ENCODE assay signal across 10 mouse cellular contexts in genomic region chr12:116145246-116145645, GRCm38 (mm10).
DNase-seq lines count a peak whose midpoint lies in the region; ATAC-seq and TF ChIP-seq lines count a peak whose summit lies in the region.
"Had no signal": no experiment of that assay in that cellular context is flagged by ENCODE, and none has a peak within 500 bp of the region (broad histone marks: within the 10 kb centered on the region; RNA-seq: fewer than 3 reads in every experiment).

No protein-coding gene starts in this region.

- no peaks in the 10 kb centered on the region for H3K36me3 ChIP-seq in macrophage (ENCODE audit: inconsistent target)
- H3K36me3 ChIP-seq: heart, embryonic 15.5 days; liver, embryonic 15.5 days; neural tube, embryonic 15.5 days had no signal

- H3K4me3 ChIP-seq in lung, adult 2 months (replicated peaks; ENCODE audit: extremely low read depth, low read depth, low read length), result no peak overlapping the region
- H3K4me3 ChIP-seq in macrophage (ENCODE audit: inconsistent target), result no peak overlapping the region
- H3K4me3 ChIP-seq: heart, embryonic 15.5 days; liver, embryonic 15.5 days; neural tube, embryonic 15.5 days had no signal

- peak; percentile 64 for ATAC-seq in common myeloid progenitor, adult 5-6 weeks (replicated peaks; ENCODE audit: low read depth, poor library complexity, severe bottlenecking)

- 28% methylated on average over 5 of the region's 5 CpGs for WGBS in lung, adult 2 months
- WGBS in macrophage (ENCODE audit: missing documents), result 15% methylated on average over 5 of the region's 5 CpGs

- DNase-seq in lung, adult 18-20 months, result peak; percentile 12 to 20
- no peak for DNase-seq in lung, adult 2 months
- peak; percentile 61 to 75 for DNase-seq in thymus, postnatal 36 days
- no peak for DNase-seq in layer of hippocampus, postnatal 36 days
- DNase-seq in gastrocnemius, postnatal 4 days (ENCODE audit: low spot score in 2 of 2), result no peak

- no peak for TF ChIP-seq CTCF in lung, adult 2 months (IDR thresholded peaks at IDR 0.05; ENCODE audit: insufficient read depth, low read length)

- H3K79me2 ChIP-seq in macrophage (ENCODE audit: inconsistent target), result no peaks in the 10 kb centered on the region; the same call in 1 of the 2 replicates

- peak overlapping the region; percentile 21; the same call in 1 of the 2 replicates for H3K27ac ChIP-seq in macrophage
- H3K27ac ChIP-seq: heart, embryonic 15.5 days; liver, embryonic 15.5 days; neural tube, embryonic 15.5 days had no signal

- H3K4me1 ChIP-seq in lung, adult 2 months (ENCODE audit: control insufficient read depth, insufficient read depth, low read length), result no peaks in the 10 kb centered on the region
- H3K4me1 ChIP-seq: heart, embryonic 15.5 days; liver, embryonic 15.5 days had no signal

- TF ChIP-seq POLR2A in lung, adult 2 months (IDR thresholded peaks at IDR 0.05; ENCODE audit: borderline replicate concordance, extremely low read depth, low read depth, low read length), result no peak

Comparison
In these comparisons a context has a peak if more than half of its experiments do, and no peak if none do; other contexts are left out.
1. DNase-seq: peak in lung, adult 18-20 months (2 of 2) and thymus, postnatal 36 days (2 of 2); none in lung, adult 2 months (single experiment), layer of hippocampus, postnatal 36 days (0 of 2) and gastrocnemius, postnatal 4 days (0 of 2).